Mouse (Mus musculus) midbrain, embryonic 13.5 days (tissue): ENCODE data around the gene Fut4. TPM values are rescaled to one million over a fixed set of nuclear protein-coding genes. Genes with fewer than 3 reads are reported as not detected.

ENCODE experiments used
- ATAC-seq: fragments of 200-750 bp; cut with Nextera tagmentation; 2 replicates; pipeline ENCODE4 v1.8.0; 2017; ENCODE audit warnings: mild to moderate bottlenecking, moderate TSS enrichment, moderate library complexity
- H3K27ac ChIP-seq: fragments of 300-500 bp; sonication (generic); 2 replicates; pipeline ENCODE4 v1.5.1; 2015; ENCODE audit warnings: inconsistent platforms, mild to moderate bottlenecking, moderate library complexity
- H3K27me3 ChIP-seq: fragments of 300-500 bp; sonication (generic); 2 replicates; pipeline ENCODE4 v1.6.1; 2015; ENCODE audit warnings: mild to moderate bottlenecking, inconsistent platforms
- H3K36me3 ChIP-seq: fragments of 300-500 bp; sonication (generic); 2 replicates; pipeline ENCODE4 v1.6.1; 2015; ENCODE audit warnings: mild to moderate bottlenecking, inconsistent platforms
- H3K4me1 ChIP-seq: fragments of 300-500 bp; sonication (generic); replicated peaks from 2 replicates; pipeline ENCODE4 v1.6.1; 2015; ENCODE audit warnings: inconsistent platforms
- H3K4me2 ChIP-seq: fragments of 300-500 bp; sonication (generic); replicated peaks from 2 replicates; pipeline ENCODE4 v1.6.1; 2015; ENCODE audit warnings: moderate library complexity, mild to moderate bottlenecking, inconsistent platforms
- H3K4me3 ChIP-seq: fragments of 300-500 bp; sonication (generic); replicated peaks from 2 replicates; pipeline ENCODE4 v1.5.1; 2015; ENCODE audit warnings: mild to moderate bottlenecking, inconsistent platforms
- H3K9ac ChIP-seq: fragments of 300-500 bp; sonication (generic); replicated peaks from 2 replicates; pipeline ENCODE4 v1.6.1; 2015; ENCODE audit warnings: mild to moderate bottlenecking, inconsistent platforms
- H3K9me3 ChIP-seq: fragments of 300-500 bp; sonication (generic); 2 replicates; pipeline ENCODE4 v1.6.1; 2016; ENCODE audit warnings: mild to moderate bottlenecking, inconsistent platforms
- WGBS: fragments of 180-500 bp; shearing (Covaris S2); methylation state at CpG from one replicate; pipeline ENCODE4 v1.1.7; 2015; 5-methylcytosine and 5-hydroxymethylcytosine counted together
- polyA plus RNA-seq: library from polyadenylated mRNA; unstranded; fragments of >200 nt; fragmentation: Nextera tagmentation; extraction: Ambion mirVana; gene quantifications from 2 replicates; pipeline ENCODE4 v1.2.1, GENCODE M21; 2015

Fut4 gene
- polyA plus RNA-seq, 1 experiment from 2014 or later = 1.0 TPM

DNA sequence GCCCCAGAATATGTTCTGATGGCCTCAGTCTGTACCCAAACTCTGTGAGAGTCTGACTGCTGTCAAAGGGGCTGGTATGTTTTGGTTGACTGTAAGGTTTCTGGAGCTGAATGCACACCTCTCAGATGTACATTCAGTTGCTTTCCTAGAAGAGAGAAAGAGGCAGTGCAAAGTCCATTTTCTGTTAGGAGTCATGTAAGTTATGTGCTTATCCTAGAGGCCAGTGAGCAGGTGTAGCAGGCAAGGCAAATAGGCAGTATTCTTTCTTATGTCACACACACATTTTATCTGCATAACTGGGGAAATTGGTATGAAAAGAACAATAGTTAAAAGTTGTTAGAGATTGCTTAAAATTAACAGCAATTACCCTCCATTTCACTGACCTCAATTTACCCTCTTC, 1.8 kb upstream of the Fut4 start:
- ATAC-seq = no peak

DNA sequence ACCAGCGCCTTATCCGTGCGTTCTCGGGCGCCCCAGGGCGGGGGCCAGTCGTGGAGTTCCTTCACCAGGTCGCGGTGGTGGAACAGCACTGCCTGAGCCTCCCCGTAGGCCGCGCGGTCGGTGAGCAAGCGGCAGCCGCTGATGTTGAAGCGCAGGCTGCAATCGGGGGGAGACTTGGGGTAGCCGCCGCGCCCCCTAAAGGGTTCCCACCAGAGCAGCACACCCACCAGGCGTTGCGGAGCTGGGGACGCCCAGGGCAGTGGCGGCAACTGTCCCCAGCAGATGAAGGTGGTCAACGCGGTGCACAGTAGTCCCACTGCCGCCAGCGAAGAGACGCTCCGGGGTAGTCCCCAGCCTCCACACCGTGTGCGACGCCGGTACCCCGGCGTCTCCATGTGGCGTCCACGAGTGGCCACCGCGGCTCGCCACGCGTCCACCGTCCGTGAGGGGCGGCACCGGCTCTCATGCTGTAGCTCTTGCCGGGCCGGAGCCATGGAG, 641 bp downstream of the Fut4 start:
- H3K9me3 ChIP-seq = no peaks in the 10 kb centered on the region
- peak overlapping the region; percentile 32; the same call in 1 of the 2 replicates for H3K27ac ChIP-seq
- peaks cover 28% of the 10 kb centered on the region for H3K27me3 ChIP-seq
- peaks cover 14% of the 10 kb centered on the region for H3K4me1 ChIP-seq
- peak overlapping the region; percentile 68 for H3K9ac ChIP-seq
- 1% methylated on average over 50 of the region's 50 CpGs for WGBS
- H3K4me2 ChIP-seq = peak overlapping the region; percentile 84
- H3K4me3 ChIP-seq = peak overlapping the region; percentile 50
- ATAC-seq = peak; percentile 87
- H3K36me3 ChIP-seq = no peaks in the 10 kb centered on the region

More for the DNA sequence above, 1.8 kb upstream of the Fut4 start:
- Histone ChIP-seq H3K9me3 (no peaks in the 10 kb centered on the region), H3K9ac (no peak overlapping the region), H3K4me3 (no peak overlapping the region), H3K27me3 (peaks cover 28% of the 10 kb centered on the region), H3K27ac (no peak overlapping the region), H3K4me2 (no peak overlapping the region), H3K4me1 (peaks cover 14% of the 10 kb centered on the region), H3K36me3 (no peaks in the 10 kb centered on the region)

GRCm38 (mm10) chr9:14750901-14751502, 1.2 kb downstream of the Fut4 start:
- 61% methylated on average over 42 of the region's 42 CpGs for WGBS
- H3K4me3 ChIP-seq = peak overlapping the region; percentile 50
- H3K4me2 ChIP-seq = peak overlapping the region; percentile 84
- H3K9me3 ChIP-seq = no peaks in the 10 kb centered on the region
- ATAC-seq = peak; percentile 59
- H3K27me3 ChIP-seq = peaks cover 28% of the 10 kb centered on the region
- peaks cover 14% of the 10 kb centered on the region for H3K4me1 ChIP-seq
- no peaks in the 10 kb centered on the region for H3K36me3 ChIP-seq
- H3K27ac ChIP-seq = no peak overlapping the region
- H3K9ac ChIP-seq = peak overlapping the region; percentile 68

DNA sequence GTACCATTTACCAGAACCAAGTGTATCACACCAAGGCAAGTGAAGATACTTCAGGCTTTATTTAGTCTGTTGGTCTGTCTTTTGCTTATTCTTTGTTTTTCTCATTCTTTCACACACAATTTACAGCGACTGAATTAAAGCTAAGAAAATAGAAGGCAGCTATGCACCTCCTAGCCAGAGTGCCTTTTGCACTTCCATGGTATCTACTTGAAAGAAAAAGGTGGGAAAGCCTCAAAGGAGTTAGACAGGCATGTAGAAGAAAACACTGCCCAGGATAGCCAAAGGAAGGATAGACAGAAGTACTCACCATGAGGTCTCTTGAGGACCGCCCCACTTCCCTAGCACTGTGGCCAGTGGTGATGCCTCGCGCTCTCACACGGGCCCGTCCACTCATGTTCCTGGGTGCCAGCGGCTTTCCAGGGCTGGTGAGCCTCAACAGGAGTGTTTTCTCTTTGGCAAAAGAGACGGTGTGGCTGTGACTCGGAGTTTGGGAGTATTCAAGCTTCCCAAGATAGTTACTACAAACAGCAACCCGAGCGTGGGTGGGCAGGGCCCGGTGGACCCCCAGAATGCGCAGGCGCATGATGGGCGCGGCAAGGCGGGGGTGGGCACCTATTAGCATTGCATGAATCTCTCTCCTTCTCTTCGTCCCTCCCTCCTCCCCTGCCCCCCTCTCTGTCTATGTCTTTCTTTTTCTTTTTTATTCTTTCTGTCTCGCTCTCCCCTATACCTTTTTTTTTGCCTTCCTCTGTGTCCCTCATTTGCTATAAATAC, 11.9 kb downstream of the Fut4 start, which contains the start of gene Piwil4:
Piwil4 (minus strand) TSS at position 583 of the 774 bp plus-strand sequence.
- H3K4me2 ChIP-seq = no peak within 1 kb of the TSS
- H3K27ac ChIP-seq = no peak within 1 kb of the TSS
- H3K9ac ChIP-seq = no peak within 1 kb of the TSS
- no peaks in the 10 kb centered on the region for H3K9me3 ChIP-seq
- H3K4me3 ChIP-seq = no peak within 1 kb of the TSS
- H3K36me3 ChIP-seq = no peaks in the 10 kb centered on the region
- ATAC-seq = no peak
- 88% methylated on average over 19 of the region's 19 CpGs for WGBS
- no peaks in the 10 kb centered on the region for H3K27me3 ChIP-seq
- no peaks in the 10 kb centered on the region for H3K4me1 ChIP-seq

DNA sequence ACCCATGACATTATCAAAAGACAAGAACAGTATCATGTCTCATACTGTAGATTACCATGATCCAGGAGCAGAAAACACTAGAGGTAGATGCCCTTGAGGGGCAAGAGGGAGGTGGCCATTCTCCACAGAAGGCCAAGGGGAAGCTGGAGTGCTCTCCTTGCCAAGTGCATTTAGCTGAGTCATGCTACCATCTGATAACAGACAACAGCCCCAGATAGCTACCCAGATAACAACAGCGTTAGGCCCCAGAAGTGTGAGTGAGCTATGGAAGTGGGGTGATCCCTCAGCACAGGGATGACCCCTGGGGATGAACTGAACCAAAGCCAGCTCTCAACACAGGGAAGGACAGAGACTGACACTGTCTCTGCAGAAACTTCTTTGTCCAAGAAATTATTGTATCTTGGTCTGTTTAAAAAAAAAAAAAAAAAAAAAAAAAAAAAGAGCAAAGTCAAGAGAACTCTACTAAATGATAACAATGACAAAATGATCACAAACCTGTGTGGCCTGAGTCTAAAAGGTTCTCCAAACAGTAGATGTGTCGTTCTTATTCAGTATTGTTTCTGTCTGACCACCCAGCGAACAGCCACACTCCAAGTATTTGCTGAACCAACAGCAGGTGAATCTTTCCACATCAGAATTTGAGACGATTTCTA, 12.6 kb downstream of the Fut4 start:
- no peaks in the 10 kb centered on the region for H3K36me3 ChIP-seq
- no peak overlapping the region for H3K9ac ChIP-seq
- H3K4me1 ChIP-seq = no peaks in the 10 kb centered on the region
- H3K27me3 ChIP-seq = no peaks in the 10 kb centered on the region
- H3K27ac ChIP-seq = no peak overlapping the region
- ATAC-seq = no peak
- no peak overlapping the region for H3K4me2 ChIP-seq
- no peaks in the 10 kb centered on the region for H3K9me3 ChIP-seq
- no peak overlapping the region for H3K4me3 ChIP-seq
- WGBS = 84% methylated on average over 4 of the region's 4 CpGs

- no peaks in the 10 kb centered on the region for H3K4me1 ChIP-seq
- H3K9me3 ChIP-seq = no peaks in the 10 kb centered on the region
- H3K36me3 ChIP-seq = no peaks in the 10 kb centered on the region
- H3K27ac ChIP-seq = no peak overlapping the region
- 61% methylated on average over 9 of the region's 9 CpGs for WGBS
- peak; percentile 62 for ATAC-seq
- H3K27me3 ChIP-seq = peaks cover 6% of the 10 kb centered on the region; the same call in 1 of the 2 replicates
- H3K9ac ChIP-seq = no peak overlapping the region
- H3K4me2 ChIP-seq = no peak overlapping the region
- no peak overlapping the region for H3K4me3 ChIP-seq
Observed at GRCm38 (mm10) chr9:14730941-14731541, 21.2 kb downstream of the Fut4 start.

GRCm38 (mm10) chr9:14728365-14728764, 23.8 kb downstream of the Fut4 start:
- H3K4me2 ChIP-seq = no peak overlapping the region
- 89% methylated on average over 4 of the region's 4 CpGs for WGBS
- no peaks in the 10 kb centered on the region for H3K36me3 ChIP-seq
- H3K27me3 ChIP-seq = peaks cover 10% of the 10 kb centered on the region; the same call in 1 of the 2 replicates
- no peaks in the 10 kb centered on the region for H3K4me1 ChIP-seq
- no peak overlapping the region for H3K27ac ChIP-seq
- no peaks in the 10 kb centered on the region for H3K9me3 ChIP-seq
- H3K9ac ChIP-seq = no peak overlapping the region
- no peak overlapping the region for H3K4me3 ChIP-seq
- no peak for ATAC-seq

- H3K27me3 ChIP-seq = peaks cover 21% of the 10 kb centered on the region
- H3K4me1 ChIP-seq = no peaks in the 10 kb centered on the region
- ATAC-seq = no peak
- no peak overlapping the region for H3K4me3 ChIP-seq
- H3K9ac ChIP-seq = no peak overlapping the region
- H3K4me2 ChIP-seq = no peak overlapping the region
- no peaks in the 10 kb centered on the region for H3K36me3 ChIP-seq
- WGBS = 93% methylated on average over 4 of the region's 4 CpGs
- no peak overlapping the region for H3K27ac ChIP-seq
- no peaks in the 10 kb centered on the region for H3K9me3 ChIP-seq
Observed at GRCm38 (mm10) chr9:14726629-14727028, 25.6 kb downstream of the Fut4 start.

GRCm38 (mm10) chr9:14726005-14726404, 26.2 kb downstream of the Fut4 start:
- Histone ChIP-seq H3K9ac (no peak overlapping the region), H3K4me3 (no peak overlapping the region), H3K4me1 (no peaks in the 10 kb centered on the region), H3K4me2 (no peak overlapping the region), H3K36me3 (no peaks in the 10 kb centered on the region), H3K27ac (no peak overlapping the region), H3K27me3 (peaks cover 22% of the 10 kb centered on the region), H3K9me3 (no peaks in the 10 kb centered on the region)
- ATAC-seq = no peak
- whole genome bisulfite sequencing = 86% methylated on average over 6 of the region's 6 CpGs

DNA sequence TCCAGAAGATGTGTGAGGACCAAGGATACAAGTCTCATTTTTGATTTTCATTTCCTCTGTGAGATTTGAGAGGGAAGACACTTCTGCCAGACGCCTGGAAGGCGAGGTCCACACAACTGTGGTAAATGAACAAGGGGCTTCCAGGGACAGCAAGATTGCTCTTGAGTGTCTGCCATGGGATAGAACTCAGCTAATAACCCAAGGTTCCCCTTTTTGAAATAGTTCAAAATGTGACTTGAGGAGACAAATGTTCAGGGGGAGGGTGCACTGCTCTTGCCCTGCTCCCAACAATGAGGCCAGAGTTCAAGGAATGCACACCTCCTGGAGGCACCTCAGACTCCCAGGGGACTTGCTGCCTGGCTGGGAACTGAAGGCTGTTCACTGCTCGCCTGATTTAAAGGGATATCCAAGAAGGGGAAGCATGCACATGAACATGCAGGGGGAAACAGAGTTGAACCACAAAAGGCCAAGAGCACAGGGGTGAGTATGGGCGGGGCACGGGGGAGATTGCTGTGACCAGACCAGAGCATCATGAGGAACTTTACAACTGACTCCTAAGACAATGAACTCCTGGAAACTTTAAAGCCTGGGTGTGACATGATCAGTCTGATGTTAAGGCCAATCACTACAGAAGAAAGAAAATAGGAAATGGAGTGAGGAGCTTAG, 27.3 kb downstream of the Fut4 start:
- peaks cover 22% of the 10 kb centered on the region for H3K27me3 ChIP-seq
- H3K27ac ChIP-seq = no peak overlapping the region
- no peak overlapping the region for H3K4me3 ChIP-seq
- ATAC-seq = no peak
- H3K9me3 ChIP-seq = no peaks in the 10 kb centered on the region
- 80% methylated on average over 5 of the region's 5 CpGs for WGBS
- no peak overlapping the region for H3K9ac ChIP-seq
- no peaks in the 10 kb centered on the region for H3K36me3 ChIP-seq
- no peak overlapping the region for H3K4me2 ChIP-seq
- no peaks in the 10 kb centered on the region for H3K4me1 ChIP-seq

DNA sequence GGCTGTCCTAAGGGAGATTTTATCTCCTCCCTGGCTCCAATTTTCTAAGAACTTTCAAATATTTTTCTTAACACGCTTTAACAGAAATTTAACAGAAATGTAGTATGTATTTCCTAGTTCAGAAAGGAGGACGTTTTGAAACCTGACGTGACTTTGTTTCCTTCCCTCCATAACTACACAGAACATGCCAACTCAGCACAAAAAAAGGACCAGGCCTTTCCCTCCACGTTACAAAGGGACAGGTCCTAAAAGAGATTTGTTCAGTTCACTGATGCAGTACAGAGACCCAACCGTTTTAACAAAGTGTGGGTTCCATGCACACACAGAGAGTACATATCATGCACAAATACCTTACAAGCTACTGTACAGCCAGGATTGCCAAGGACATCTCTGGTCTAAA, 30.6 kb downstream of the Fut4 start:
- Histone ChIP-seq H3K4me3 (no peak overlapping the region), H3K27ac (no peak overlapping the region), H3K9ac (no peak overlapping the region), H3K27me3 (peaks cover 21% of the 10 kb centered on the region), H3K36me3 (no peaks in the 10 kb centered on the region), H3K9me3 (no peaks in the 10 kb centered on the region), H3K4me2 (no peak overlapping the region), H3K4me1 (0 out of 2 replicates have a peak, but pooled peaks cover 4% of the 10 kb centered on the region)
- no peak for ATAC-seq
- 85% methylated on average over 5 of the region's 5 CpGs for whole genome bisulfite sequencing
